Mouse (Mus musculus) limb, embryonic 11.5 days (tissue): ENCODE data around the gene S1pr4. TPM values are rescaled to one million over a fixed set of nuclear protein-coding genes. Genes with fewer than 3 reads are reported as not detected.

Source experiments
- ATAC-seq: fragments of 200-750 bp; cut with Nextera tagmentation; 2 replicates; pipeline ENCODE4 v1.8.0; 2017; ENCODE audit warnings: low read depth; ENCODE audit not compliant: insufficient number of reproducible peaks, low FRiP score, low TSS enrichment
- DNase-seq: peaks from one replicate; pipeline ENCODE4 v3.0.0-alpha.2; 2015; ENCODE audit warnings: low spot score
- H3K27ac ChIP-seq: fragments of 300-500 bp; sonication (generic); replicated peaks from 2 replicates; pipeline ENCODE4 v1.5.1; 2014; ENCODE audit warnings: low read depth, mild to moderate bottlenecking, low read length
- H3K27me3 ChIP-seq: fragments of 300-500 bp; sonication (generic); 2 replicates; pipeline ENCODE4 v1.6.1; 2014; ENCODE audit warnings: mild to moderate bottlenecking, low read length, mixed read lengths; ENCODE audit not compliant: control insufficient read depth, insufficient read depth
- H3K36me3 ChIP-seq: fragments of 300-500 bp; sonication (generic); 2 replicates; pipeline ENCODE4 v1.6.1; 2014; ENCODE audit warnings: mild to moderate bottlenecking, low read length, moderate library complexity, mixed read lengths; ENCODE audit not compliant: control insufficient read depth, insufficient read depth
- H3K4me1 ChIP-seq: fragments of 300-500 bp; sonication (generic); 2 replicates; pipeline ENCODE4 v1.6.1; 2014; ENCODE audit warnings: low read length, mixed read lengths; ENCODE audit not compliant: control insufficient read depth, insufficient read depth
- H3K4me2 ChIP-seq: fragments of 300-500 bp; sonication (generic); 2 replicates; pipeline ENCODE4 v1.6.1; 2014; ENCODE audit warnings: low read depth, mild to moderate bottlenecking, moderate library complexity; ENCODE audit not compliant: severe bottlenecking
- H3K4me3 ChIP-seq: fragments of 300-500 bp; sonication (generic); 2 replicates; pipeline ENCODE4 v1.5.1; 2014; ENCODE audit warnings: low read depth, low read length
- H3K9ac ChIP-seq: fragments of 300-500 bp; sonication (generic); 2 replicates; pipeline ENCODE4 v1.6.1; 2014; ENCODE audit warnings: mild to moderate bottlenecking, low read length
- H3K9me3 ChIP-seq: fragments of 300-500 bp; sonication (generic); 2 replicates; pipeline ENCODE4 v1.6.1; 2016; ENCODE audit warnings: low read length; ENCODE audit not compliant: control insufficient read depth
- WGBS: fragments of 180-500 bp; shearing (Covaris S2); extraction: QIAGEN DNeasy Blood & Tissue Kit; methylation state at CpG from one replicate; pipeline ENCODE4 v1.1.7; 2014; 5-methylcytosine and 5-hydroxymethylcytosine counted together
- polyA plus RNA-seq: library from polyadenylated mRNA; unstranded; fragments of >200 nt; fragmentation: Nextera tagmentation; extraction: Ambion mirVana; gene quantifications from 2 replicates; pipeline ENCODE4 v1.2.1, GENCODE M21; 2014

The S1pr4 gene
- polyA plus RNA-seq, 1 experiment from 2014 or later, result 0.43 TPM

DNA sequence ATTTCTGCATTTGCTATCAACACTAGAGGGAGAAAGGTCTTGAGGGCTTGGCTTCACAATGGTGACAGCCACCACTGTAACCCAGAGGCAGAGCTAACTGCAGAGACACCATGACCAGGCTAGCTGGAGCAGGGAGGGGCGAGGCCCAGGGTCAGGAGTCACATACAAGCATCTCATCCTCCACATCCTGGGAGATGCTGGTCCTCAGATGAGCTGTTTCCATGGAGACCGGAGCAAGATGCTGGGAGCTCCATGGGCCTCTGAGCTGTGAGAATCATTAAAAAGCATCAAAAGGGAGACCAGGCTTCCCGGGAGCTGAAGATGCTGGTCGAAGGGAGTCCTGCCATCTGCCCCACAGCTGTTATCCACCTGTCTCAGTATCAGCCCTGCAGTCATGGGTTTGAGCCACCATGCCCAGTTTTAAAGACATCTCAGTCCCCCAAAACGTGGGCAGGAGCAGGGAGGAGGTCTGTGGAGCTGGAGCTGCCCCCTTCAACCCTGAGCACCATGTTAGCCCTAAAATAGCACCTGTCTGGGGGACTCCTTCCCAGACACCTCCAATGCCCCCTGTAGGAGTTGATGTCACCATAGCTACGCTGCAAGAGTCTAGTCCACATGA, 15.4 kb downstream of the S1pr4 start:
- DNase-seq (no peak), ATAC-seq (no peak)
- H3K36me3 ChIP-seq, result peaks cover 25% of the 10 kb centered on the region
- H3K27me3 ChIP-seq, result peaks cover 21% of the 10 kb centered on the region
- H3K9ac ChIP-seq, result no peak overlapping the region
- H3K9me3 ChIP-seq, result no peaks in the 10 kb centered on the region
- no peak overlapping the region for H3K27ac ChIP-seq
- no peaks in the 10 kb centered on the region for H3K4me1 ChIP-seq
- 73% methylated on average over 6 of the region's 6 CpGs for WGBS
- H3K4me2 ChIP-seq, result no peak overlapping the region
- H3K4me3 ChIP-seq, result no peak overlapping the region

DNA sequence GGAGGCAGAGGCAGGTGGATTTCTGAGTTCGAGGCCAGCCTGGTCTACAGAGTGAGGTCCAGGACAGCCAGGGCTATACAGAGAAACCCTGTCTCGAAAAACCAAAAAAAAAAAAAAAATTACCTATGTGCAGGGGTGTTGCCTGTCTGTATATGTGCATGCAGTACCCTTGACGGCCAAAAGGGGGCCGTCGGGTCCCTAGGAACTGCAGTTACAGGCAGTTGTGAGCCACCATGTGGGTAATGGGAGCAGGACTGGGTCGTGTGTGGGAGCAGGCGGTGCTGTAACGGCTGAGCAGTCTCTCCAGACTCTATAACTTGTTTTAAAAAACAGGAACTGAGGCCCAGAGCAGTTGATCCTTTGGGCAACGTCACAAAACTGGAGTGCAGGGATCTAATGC, 15.9 kb downstream of the S1pr4 start:
- Histone ChIP-seq H3K4me1 (no peaks in the 10 kb centered on the region), H3K4me3 (no peak overlapping the region), H3K36me3 (peaks cover 23% of the 10 kb centered on the region), H3K27me3 (peaks cover 21% of the 10 kb centered on the region), H3K4me2 (no peak overlapping the region), H3K9me3 (no peaks in the 10 kb centered on the region), H3K27ac (no peak overlapping the region), H3K9ac (no peak overlapping the region)
- ATAC-seq (no peak), DNase-seq (peak; percentile 58)
- 26% methylated on average over 8 of the region's 9 CpGs for WGBS

DNA sequence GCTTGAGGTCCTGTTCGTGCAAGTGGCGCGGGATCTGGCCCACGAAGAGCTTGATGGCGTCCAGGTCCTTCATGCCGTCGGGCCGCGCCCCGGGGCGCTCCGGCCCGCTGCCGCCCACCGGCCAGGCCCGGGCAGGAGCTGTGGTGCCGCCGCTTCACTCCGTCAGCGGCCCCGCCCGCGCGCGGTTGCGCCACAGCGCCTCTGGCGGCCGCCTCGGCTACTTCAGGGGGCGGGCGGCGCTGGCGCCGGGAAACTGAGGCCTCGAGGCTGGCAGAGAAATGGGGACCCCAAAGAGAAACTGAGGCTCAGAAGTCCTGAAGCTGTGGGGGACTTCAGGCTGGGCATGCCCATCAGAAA, 17.4 kb downstream of the S1pr4 start, which contains the start of gene Celf5:
Gene Celf5, minus strand, starts transcription at position 177 of the 357 bp plus-strand sequence.
- ATAC-seq (no peak), DNase-seq (peak; percentile 73)
- H3K4me3 ChIP-seq, result peak within 1 kb of the TSS; percentile 28
- peaks cover 21% of the 10 kb centered on the region for H3K27me3 ChIP-seq
- no peaks in the 10 kb centered on the region for H3K4me1 ChIP-seq
- WGBS, result 0% methylated on average over 33 of the region's 36 CpGs
- peak within 1 kb of the TSS; percentile 67 for H3K4me2 ChIP-seq
- H3K36me3 ChIP-seq, result peaks cover 8% of the 10 kb centered on the region
- H3K9me3 ChIP-seq, result no peaks in the 10 kb centered on the region
- peak within 1 kb of the TSS; percentile 47; the same call in 1 of the 2 replicates for H3K9ac ChIP-seq
- H3K27ac ChIP-seq, result no peak within 1 kb of the TSS

DNA sequence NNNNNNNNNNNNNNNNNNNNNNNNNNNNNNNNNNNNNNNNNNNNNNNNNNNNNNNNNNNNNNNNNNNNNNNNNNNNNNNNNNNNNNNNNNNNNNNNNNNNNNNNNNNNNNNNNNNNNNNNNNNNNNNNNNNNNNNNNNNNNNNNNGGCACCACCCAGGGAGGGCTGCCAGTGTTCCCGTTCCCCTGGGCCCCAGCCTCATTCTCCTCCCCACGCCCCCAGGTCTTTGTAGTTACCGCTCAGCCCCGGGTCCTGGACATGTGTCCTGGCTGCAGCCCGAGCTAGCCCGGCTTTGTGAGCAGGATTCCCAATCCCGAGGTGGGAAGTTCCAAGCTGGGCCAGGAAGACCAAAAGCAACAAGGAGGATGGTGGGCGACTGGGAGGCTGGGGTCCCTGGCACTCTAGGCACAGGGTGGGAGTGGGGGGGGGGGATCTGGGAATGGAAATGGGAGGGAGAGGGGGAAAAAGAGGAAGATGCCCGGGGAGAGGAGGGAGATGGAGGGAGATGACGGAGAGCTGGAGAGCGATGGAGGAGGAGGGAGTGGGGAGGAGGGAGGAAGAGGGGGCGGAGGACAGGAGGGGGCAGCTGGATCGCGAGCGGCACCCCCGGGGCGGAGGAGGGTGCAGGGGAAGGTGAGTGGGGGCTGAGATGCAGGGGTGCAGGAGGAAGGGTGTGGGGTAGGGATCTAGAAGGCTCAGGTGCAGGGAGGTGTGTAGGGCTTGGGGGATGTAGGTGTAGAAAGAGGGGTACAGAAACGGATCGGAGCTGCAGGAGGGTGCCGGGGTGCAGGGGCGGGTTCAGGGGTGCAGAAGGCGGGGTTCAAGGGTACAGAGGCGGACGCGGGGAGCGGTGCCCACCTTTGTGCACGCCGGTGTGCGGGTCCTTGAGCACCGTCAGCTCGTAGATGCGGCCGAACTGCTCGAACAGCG, 18.1 kb downstream of the S1pr4 start:
- ATAC-seq (no peak), DNase-seq (no peak)

DNA sequence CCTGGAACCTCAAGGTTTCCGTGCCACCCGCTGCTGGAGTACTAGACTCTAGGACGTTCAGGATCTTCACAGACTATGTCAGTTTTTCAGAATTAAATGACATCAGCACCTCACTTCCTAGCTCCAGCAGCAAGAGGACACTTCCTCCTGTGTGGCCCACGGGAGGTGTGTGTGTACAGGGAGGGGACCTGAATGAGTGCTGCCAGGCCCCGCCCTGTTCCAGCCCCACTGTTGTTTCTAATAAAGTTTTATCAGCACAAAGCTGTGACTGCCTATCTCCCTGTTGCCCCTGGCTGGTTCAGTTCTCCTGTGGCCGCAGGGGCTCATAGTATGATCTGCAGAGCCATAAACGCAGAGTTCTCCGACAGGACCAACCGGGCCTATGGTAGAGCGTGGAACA, 25.5 kb downstream of the S1pr4 start:
- H3K4me1 ChIP-seq, result 0 out of 2 replicates have a peak, but pooled peaks cover 3% of the 10 kb centered on the region
- DNase-seq (no peak), ATAC-seq (no peak)
- no peaks in the 10 kb centered on the region for H3K36me3 ChIP-seq
- no peak overlapping the region for H3K9ac ChIP-seq
- H3K27ac ChIP-seq, result no peak overlapping the region
- H3K4me3 ChIP-seq, result no peak overlapping the region
- H3K27me3 ChIP-seq, result peaks cover 48% of the 10 kb centered on the region
- H3K4me2 ChIP-seq, result no peak overlapping the region
- H3K9me3 ChIP-seq, result no peaks in the 10 kb centered on the region
- 78% methylated on average over 10 of the region's 10 CpGs for WGBS

More for the DNA sequence above, 18.1 kb downstream of the S1pr4 start:
- Histone ChIP-seq H3K9me3 (no peaks in the 10 kb centered on the region), H3K4me1 (no peaks in the 10 kb centered on the region), H3K4me2 (peak overlapping the region; percentile 67), H3K4me3 (peak overlapping the region; percentile 28), H3K9ac (peak overlapping the region; percentile 47; the same call in 1 of the 2 replicates), H3K27ac (no peak overlapping the region), H3K36me3 (peaks cover 3% of the 10 kb centered on the region; the same call in 1 of the 2 replicates), H3K27me3 (peaks cover 26% of the 10 kb centered on the region)
- WGBS, result 4% methylated on average over 34 of the region's 35 CpGs

DNA sequence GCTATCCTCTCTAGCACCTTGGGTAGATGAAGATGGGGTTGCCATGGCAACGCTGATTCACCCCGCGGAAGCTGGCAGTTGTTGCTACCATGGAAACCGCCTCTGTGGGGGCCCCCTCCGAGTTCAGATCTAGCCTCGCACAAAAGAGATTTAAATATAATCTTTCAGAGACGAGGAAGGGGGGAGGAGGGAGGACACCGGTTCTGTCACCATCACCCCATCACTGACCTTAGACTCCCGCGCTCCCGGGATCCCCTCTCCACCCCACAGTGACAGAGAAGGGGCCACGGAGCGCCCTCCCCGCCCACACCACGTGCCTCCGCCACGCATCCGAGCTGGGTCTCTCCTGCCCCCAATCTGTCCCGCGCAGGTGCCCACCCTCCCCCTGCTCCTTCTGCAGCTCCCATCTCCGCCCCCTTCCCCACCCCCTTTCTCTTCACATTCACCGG, 26.9 kb downstream of the S1pr4 start:
- Histone ChIP-seq H3K4me1 (0 out of 2 replicates have a peak, but pooled peaks cover 3% of the 10 kb centered on the region), H3K36me3 (no peaks in the 10 kb centered on the region), H3K4me3 (no peak overlapping the region), H3K4me2 (no peak overlapping the region), H3K9me3 (no peaks in the 10 kb centered on the region), H3K27me3 (peaks cover 48% of the 10 kb centered on the region), H3K9ac (no peak overlapping the region), H3K27ac (no peak overlapping the region)
- ATAC-seq (no peak), DNase-seq (no peak)
- WGBS, result under 1% methylated on average over 22 of the region's 22 CpGs

DNA sequence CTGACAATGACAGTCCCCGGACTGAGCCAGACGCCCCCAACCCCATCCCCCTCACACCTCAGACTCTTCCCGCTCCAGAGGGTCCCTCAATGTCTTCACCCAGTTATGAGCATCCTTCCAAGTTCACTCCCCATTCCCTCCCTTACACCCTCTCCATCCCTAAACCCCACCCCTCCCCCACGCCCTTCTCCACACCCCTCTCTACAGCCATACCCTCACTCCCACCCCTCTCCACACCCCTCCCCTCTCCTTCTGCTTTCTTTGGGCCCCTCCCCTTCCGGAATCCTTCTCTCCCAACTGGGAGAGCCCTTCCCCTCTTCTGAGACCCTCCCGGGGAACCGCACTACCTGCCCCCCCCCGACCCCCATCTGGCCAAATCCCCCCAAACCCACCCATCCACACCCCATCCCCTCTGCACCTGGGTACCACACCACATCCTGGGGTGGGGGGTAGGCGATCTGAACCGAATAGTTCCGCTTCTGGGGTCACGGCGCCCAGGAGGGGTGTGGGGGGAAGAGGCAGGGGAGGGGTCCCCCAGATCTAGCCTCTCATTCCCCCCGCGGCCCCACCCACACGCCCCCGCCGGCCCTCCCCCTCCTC, 27.4 kb downstream of the S1pr4 start:
- H3K9me3 ChIP-seq, result no peaks in the 10 kb centered on the region
- H3K9ac ChIP-seq, result no peak overlapping the region
- no peak overlapping the region for H3K27ac ChIP-seq
- WGBS, result 4% methylated on average over 18 of the region's 18 CpGs
- H3K27me3 ChIP-seq, result peaks cover 48% of the 10 kb centered on the region
- no peak overlapping the region for H3K4me2 ChIP-seq
- 0 out of 2 replicates have a peak, but pooled peaks cover 3% of the 10 kb centered on the region for H3K4me1 ChIP-seq
- H3K36me3 ChIP-seq, result no peaks in the 10 kb centered on the region
- no peak for ATAC-seq
- no peak overlapping the region for H3K4me3 ChIP-seq
- no peak for DNase-seq

DNA sequence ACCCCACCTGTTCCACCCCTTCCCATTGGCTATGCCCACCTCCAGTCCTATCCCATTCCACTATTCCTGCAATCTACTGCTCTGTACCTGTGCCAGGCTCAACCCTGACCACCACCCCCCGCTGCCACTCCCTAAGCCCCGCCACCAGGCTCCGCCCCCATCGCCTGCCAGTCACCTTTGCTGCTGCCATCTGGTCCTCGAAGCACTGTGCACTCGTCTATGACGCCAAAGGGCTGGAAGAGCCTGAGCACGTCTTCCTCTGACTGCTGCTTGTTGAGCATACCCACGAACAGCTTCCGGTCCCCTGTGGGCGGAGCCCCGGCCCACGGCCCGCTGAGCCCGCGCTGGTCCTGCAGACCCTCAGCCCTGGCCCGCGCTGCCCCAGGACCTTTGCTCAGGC, 29.5 kb downstream of the S1pr4 start:
- DNase-seq (no peak), ATAC-seq (no peak)
- H3K9me3 ChIP-seq, result no peaks in the 10 kb centered on the region
- no peak overlapping the region for H3K4me2 ChIP-seq
- H3K4me1 ChIP-seq, result 0 out of 2 replicates have a peak, but pooled peaks cover 3% of the 10 kb centered on the region
- WGBS, result 43% methylated on average over 18 of the region's 18 CpGs
- H3K9ac ChIP-seq, result no peak overlapping the region
- H3K36me3 ChIP-seq, result no peaks in the 10 kb centered on the region
- peaks cover 55% of the 10 kb centered on the region for H3K27me3 ChIP-seq
- H3K27ac ChIP-seq, result no peak overlapping the region
- H3K4me3 ChIP-seq, result no peak overlapping the region
